Mouse (Mus musculus) ovary, postnatal 36 days (tissue): ENCODE measurements at regions not wholly inside any gene's neighbourhood (a gene's known extent, or its start where the extent isn't known, plus 50 kb on each side); places are given as distances from the start of the nearest gene placed in this dataset.

Experiments used
- DNase-seq: peaks from one replicate; pipeline ENCODE4 v3.0.0; 2022; ENCODE audit warnings: low spot score, mixed read lengths

DNA sequence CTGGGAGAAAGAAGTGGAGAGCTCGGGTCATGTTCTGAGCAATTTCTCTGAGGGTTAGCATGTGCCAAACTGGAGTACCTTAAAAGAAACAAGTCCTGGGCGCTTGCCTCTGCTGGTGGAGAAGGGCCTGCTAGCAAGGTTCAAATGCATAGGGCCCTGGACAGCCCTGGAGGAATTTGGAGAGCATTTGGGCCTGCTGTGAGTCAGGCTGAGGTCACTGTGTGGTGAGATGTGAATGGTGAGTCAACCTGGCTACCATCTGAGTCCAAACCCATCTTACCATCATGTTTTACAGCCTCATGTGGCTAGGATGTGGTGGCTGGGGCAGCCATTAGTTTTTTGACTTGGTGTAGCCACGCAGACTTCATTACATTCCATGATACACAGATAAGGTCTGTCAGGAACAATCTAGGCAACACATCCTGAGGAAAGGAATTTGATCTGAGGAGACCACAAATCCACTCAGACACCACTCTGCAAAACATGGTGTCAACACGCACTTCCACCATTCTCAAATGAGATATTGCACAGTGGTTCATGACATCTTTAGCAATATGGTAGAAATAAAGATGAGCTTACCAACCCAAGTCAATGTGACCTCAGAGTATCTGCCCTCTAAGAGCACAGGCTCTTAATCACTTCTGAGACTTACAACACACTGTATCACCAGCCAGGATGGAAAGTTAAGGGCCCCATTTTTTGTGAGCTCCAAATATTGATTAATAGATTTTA lies 83.1 kb downstream of the Thbs2 start:
- no peak for DNase-seq

DNA sequence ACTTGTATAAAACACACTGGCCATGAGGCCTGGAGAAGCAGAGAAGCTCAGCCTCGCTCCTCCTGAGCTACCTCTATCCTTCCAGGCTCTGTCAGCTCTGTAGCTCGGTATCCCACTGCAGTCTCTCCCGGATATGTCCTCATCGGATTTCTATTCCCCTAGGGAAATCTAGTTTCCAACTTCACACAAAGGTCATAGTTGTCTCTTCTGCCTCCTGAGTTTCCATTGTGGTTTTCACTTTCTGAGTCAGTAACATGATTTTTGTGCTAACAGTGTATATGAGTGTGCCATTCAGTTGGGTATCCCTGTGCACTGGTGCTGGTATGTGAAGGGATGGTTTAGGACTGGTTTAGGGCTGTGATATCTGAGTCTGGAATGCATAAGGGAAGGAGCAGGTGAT lies 85.2 kb downstream of the Thbs2 start:
- DNase-seq, result no peak

DNA sequence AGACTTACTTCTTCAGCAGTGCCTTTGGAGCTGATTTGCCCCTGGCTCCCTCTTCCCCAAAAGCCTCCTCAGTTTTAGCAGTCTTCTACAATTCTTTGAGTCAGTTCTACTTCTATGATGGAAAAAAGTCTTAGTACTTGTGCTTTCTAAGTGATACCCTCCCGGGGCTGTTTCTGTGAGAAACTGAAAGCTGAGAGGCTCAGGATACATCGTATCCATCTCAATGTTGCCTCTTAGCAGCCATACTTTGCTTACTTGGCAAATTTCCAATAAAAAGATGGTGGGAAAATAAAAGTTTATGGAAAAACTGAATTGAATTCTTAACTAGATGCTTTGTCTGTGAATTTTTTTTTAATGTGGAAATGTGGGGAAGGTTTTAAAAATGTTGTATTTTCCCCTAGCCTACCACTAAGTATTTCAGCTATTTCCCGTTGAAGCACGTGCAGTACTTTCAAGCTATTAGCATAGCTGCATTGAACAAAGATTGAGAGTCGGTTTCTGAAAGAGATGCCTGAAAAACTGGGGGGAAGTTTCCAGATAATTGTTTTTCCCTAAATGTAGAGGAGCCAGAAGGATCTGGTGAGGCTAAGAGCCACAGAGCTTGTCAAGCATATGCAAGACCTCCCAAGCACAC lies 87.6 kb downstream of the Thbs2 start:
- DNase-seq, result no peak

DNA sequence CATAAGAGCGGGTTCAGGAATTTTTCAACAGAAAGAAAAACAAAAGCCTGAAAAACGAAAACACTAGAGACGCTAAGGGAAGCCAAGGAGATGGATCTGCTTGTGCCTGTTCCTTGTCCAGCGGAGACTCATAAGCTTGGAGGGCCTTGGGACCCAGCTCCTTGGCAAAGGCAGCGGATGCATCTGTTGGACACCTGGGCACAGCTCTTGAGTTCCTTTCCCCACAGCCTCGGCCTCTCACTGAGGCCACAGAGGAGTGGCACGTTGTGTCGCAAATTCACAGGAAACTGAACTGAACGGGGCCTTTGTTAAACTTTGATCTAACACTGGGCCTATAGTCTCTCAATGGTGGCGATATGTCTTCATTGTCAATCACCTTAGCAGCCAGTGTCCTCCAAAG lies 94.4 kb downstream of the Thbs2 start:
- DNase-seq, result no peak

DNA sequence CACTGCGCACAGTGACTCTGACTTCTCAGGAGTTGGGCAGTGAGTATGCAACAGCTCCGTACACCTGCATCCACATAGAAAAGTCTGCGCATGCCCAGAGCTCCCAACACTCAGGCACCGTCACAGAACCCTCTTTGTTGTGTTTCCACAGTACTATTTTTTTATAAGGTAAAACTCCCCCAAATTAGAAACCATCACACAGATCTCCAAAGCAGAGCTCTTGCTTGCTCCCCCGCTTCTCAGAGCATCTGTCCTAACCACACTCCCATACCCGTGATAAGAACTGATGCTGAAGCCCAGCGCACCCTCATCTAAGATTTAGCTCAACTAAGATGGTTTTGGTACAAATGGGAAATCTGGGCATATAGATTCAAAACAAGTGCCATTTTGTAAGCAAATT lies 97.6 kb downstream of the Thbs2 start:
- DNase-seq, result no peak

DNA sequence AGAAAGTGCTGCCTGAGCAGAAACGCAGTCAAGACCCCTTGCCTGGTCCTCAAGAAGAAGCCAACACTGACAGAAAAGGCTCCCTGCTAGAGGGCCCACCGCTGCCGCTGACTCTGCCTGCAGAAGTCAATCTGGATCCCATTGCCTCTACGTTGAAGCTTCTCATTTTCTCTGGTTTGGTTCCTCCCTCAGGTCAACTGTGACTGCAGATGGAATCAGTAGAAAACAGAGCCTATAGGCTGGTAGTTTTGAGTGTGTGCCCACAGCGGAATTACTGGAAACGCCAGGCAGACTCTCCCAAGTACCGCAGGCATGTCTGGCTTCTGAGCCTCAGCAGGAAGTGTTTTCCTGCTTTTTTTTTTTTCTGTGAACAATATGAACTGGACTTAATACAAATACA lies 98.5 kb downstream of the Thbs2 start:
- no peak for DNase-seq

DNA sequence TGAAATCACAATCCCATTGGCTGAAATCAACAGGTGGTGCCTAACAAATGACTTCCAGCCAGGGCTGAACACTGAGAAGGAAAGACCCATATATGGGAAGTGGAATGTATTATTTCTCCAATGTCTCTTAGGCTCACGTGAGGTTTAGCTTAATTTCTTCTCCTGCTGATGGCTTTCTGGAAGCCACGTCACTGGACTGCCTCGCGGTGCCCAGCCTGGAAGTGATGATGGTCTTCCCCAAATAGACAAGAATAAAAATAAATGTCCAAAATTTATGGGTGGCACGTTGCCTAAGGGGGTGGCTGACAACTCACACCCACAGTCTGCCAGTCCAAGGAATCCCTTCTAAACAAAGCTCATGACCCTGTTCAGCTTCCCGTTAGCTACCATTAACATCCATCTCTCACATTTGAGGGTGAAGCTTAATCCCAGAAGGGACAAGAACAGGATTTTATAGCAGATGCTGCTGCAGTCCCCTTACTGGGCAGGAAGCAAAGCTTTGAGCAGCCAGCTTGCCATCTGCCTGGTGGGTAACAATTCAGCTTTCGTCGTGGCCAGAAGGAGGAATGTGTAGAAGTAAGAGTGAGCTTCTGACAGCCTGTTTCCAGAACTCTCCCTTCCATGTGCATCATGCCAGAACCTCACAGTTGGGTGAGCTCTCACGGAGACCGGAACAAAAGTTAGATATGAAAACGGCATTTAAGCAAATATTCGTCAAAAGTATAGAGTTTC lies 105.8 kb downstream of the Thbs2 start:
- no peak for DNase-seq

DNA sequence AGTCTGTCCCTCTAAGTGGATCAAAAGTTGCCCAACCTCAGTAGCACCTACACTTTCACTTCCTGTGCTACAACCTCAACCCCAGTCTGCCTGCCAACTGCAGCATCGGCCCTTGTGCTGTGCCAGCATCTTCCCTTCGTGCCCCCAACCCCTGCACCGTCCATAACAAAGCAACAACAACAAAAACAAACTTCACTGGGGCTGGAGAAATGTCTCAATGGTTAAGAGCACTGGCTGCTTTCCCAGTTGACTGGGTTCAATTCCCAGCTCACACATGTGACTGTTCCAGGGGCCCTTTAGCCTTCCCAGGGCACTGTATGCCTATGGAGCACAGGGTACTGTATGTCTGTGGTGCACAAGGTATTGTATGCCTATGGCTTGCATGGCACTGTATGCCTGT lies 114.4 kb downstream of the Thbs2 start:
- DNase-seq, result no peak

DNA sequence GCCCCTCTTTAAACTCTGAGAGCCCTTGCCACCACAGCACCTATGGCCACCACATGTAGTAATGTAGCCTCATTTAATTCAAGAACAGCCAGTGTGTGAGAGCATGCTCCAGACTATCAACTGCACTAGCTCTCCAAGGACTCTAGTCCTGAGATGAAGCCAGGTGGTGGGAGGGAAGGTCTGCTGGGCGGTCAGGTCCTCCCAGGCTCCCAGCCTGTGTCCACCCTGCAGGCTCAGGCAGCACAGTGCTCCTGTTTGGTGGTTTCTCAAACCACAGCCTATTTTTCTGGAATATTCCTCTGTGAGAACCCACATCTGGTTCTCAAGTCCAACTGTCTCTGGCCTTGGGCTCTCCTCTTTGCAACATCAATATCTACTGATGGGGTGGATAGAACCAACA lies 115.3 kb downstream of the Thbs2 start:
- no peak for DNase-seq

DNA sequence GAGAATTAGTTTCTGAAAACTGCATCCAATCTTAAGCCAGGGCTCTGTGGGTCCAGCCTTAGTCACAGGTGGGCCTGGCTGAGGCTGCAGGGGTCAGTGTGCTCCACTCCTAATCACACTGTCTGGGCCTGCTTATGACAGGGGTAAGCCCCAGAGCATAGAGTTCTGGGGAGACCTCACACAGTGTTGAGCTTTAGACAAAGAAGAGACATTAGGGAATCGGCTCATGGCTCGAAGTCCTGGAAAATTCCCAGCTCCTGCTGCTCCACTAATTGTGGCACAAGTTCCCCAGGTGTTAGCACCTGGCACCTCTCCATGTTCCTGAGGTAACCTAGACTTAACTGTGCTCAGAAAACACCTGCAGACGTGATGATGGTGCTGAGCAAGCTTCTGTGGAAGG lies 115.8 kb downstream of the Thbs2 start:
- DNase-seq, result no peak

DNA sequence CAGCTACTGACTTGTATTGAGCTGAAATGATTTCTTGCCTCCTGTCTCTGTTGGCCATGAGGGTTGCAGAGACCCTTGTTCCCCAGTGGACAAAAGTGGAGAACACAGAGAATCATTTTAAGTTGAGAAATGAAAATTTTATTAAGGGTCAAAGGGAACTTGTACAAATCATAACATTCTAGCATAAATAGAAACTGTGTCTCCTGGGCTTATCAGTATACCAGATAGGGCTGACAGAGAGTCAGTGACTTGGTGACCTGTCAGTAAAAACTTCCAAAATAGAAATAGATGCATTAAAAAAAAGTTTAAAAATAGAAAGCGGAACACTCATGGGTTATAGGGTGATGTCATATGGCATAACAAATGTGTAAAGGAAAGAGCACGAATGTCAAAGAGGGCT lies 117.9 kb downstream of the Thbs2 start:
- no peak for DNase-seq

DNA sequence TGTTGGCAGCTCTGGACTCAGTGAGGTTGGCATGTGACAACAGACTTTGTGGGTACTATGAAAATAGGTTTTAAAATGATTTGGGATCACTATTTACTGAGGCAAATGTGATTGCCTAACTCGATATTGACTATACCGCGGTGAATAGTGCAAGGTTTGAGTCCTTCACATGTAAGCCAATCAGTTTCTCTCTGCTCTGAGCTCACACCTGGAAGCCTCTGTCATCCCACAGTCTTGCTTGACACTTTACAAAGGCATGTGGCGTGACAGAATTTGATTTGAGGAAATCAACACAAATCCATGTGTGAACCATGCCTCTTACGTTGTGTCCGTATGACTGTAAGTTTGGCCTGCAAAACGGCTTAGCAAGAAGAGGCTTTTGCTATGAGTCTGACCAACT lies 122.9 kb downstream of the Thbs2 start:
- no peak for DNase-seq

DNA sequence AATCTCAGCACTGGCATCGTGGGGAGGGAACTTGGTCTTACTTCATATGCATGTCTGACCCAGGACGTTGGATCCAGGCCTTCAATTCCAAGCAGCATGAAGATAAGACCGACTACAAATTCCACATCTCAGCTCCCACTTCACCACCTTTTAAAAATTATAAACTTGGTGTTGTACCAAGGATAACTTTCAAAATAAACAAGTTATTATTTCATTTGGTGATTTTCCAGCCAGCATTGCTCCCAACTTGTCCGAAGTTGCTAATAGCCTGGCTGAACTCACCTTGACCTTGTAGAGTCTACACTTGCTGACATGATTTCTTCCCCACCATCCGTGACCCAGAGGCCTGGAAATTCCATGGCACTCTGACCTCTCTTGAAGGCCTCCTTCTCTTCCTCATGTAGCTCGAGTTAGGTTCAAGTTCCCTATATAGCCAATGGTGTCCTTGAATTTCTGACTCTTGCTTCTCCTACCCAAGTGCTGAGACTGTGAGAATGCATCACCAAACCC lies 123.7 kb downstream of the Thbs2 start:
- DNase-seq, result no peak

DNA sequence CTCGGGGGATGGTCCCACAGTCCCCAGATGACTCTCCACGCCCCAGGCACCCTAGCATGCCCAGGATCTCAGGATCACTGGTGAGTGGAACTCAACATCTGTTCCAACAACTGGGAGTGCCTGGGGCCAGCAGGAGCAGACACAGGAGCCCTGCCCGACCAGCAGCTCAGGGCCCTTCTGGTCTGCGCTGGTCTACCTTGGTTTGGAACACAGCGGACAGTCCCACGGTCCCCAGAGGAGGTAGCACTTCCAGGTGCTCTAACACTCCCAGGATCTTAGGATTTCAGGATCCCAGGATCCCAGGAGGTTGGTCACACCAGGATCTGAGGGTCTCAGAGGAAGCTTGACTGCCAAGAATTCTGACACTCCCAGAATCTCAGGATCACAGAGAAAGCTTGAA lies 131.8 kb downstream of the Thbs2 start:
- no peak for DNase-seq

DNA sequence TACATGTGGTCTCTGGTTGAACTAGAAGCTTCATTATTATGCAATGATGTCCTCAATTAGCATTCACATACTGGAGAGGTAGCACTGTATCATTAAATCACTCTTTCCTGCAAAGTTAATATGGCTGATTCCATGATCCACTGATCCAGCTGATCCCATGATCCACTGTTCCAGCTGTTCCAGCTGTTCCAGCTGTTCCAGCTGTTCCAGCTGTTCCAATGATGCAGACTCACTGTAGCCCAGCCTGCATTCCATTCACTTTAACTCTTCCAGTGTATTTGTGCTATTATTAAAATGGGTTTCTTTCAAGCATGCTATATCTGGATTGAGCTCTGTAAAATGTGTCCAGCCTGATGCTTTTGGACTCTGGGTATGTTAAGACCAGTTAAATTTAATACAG lies 136.8 kb downstream of the Thbs2 start:
- no peak for DNase-seq

DNA sequence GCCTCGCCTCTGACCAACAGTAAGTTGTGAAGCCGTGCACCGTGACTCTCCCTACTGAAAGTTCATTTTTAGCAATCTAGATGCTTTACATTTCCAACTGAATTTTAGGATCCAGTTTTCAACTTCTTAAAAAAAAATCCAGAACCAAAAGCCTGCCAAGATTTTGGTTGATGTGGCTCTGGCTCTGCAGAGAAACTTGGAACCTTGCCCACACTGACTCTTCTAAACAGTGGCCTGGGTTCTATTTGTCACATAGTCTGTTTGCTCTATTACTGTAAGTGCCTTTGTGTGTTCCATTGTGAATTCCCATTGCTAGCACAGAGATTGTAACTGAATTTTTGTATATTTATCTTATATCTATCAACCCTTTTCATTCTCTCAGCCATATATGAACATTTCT lies 140.8 kb downstream of the Thbs2 start:
- no peak for DNase-seq

DNA sequence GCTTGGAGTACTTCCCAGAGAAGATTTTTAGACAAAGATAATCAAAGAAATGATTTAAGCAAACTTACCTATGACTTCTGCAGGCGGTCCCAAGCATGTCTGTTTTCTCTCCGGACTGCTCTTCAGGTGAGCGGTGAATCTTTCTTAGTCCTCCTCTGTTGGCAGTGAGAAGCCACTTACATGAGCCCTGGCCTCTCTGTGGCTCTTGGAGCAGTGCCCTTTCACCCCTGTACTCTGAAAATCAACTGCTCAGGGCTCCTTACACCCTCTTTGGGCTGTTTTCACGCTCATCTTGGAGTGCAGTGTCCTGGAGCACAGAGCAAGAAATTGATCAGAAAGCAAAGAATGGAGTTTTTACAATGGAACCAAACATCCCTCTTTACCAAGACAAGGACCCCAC lies 142.0 kb downstream of the Thbs2 start:
- no peak for DNase-seq

DNA sequence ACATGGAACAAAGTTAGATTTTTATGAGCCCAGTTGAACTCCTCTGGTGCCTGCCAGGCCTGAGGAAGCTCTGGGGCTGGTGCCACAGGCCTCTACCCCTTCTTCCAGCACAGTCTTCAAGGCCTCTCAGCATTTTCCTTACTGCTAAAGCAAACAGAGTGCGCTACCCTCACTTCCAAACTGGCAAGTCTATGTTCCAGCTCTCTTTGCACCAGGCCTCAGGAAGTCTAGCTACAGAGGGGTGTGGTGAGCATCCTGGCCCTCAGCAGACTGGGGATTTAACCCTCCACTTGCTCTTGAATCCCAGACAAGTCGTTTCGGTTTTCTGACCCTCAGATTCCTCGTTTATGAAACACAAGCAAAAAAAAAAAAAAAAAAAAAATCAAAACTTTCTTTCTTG lies 142.4 kb downstream of the Thbs2 start:
- DNase-seq, result no peak

DNA sequence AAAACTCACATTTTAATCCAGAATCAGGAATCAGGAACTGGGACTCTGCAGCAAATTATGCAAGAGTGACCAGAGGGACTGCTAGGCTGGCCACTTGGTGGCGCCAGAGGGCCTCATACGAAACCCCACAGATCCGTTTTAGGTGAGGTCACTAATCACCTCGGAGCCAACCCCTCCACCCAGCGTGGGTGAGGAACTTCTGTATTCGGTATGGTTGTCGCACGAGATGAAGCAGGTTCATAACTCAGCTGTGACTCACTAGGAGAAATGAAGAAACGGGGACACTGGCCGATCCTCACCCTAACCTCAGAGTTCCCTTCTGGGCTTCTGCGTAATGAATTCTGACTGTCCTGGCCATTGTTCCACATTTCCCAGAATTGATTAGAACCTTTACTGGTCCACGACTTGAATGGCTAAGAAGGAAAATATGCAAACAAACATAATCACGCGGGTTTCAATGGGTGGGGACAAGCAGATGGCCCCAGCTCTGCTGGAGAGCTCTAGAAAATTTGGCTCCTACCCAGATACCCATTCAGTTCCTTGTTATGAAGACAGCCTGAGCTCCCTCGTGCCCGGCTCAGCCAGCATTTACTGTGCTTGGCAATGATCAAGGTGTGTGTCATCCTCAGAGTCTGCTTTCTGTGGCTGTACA lies 148.1 kb downstream of the Thbs2 start:
- peak; percentile 73 for DNase-seq

DNA sequence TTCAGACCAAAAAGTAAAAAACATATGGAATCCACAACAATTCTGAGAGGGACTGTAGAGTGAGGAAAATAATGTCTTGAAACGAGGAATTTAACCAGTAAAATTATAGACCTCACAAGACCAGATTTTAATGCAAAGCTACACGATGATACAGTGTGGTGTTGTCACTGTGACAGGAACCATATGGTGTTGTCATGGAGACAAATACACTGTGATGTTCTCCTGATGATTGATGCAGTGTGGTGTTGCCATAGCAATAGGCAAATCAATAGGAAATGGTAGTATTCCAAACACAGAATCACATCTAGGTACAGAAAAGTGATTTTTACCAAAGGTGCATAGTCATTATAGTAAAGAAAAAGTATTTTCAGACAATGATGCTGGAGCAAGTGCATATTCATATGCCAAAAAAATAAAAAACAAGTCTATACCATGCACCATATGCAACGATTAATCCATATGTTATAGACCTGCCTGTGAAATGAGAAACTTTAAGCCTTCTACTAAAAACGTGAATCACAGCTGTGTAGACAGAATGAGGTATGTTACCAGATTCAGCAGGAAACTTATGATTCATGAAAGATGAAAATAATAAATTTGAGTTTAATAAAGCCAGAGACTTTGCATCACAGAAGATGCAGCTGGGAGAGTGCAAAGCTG lies 149.6 kb downstream of the Thbs2 start:
- no peak for DNase-seq

DNA sequence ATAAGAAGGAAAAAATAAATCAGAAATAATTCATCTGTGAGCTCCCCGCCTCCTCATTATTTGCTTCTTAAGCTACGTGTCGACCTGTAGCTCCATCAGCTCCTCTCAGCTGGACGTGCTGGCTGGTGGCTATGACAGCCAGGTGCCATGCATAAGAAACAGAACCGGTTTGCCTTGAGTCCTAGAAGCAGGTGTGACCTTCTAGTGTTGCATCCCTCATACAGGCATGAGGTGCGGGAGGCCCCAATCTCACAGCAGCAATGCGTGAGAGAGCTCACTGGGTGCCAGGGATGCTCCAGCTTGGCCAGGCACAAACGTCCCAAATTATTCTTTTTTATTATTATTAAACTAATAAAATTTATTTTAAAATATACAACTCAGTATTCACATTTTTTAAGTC lies 153.0 kb downstream of the Thbs2 start:
- no peak for DNase-seq

DNA sequence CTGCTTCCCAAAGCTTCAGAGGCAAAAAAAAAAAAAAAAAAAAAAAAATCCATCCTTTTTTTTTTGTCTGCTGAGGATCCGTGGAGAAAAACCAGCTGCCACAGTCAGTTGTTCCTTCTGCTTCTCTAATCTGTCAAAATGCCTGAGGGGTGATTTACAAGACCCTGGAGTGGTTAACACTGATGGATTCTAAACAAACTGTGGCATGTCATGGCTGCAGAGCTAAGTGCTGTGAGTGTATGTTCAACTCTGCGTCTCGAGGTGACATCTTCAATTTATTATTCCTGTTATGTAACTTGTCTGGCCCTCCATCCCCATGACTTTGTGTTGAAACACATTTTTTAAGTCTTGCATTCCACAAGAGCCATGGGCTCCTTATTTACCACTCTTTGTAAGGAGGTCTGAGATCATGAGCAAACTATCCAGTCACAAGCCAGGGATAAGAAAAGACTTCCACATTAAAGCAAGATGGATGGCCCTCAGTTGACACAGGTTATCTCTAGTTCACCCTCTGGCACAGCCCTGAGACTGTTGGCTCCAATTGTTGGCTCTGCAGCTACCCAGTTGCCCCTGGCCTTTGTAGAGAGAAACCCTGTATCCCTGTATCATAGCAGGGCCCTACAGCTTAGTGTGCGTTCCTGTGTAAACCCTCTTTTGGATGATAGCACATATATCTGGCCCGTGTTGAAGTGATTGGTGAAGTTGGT lies 153.6 kb downstream of the Thbs2 start:
- no peak for DNase-seq
